ENCODE assay signal across 12 mouse cellular contexts in genomic region chr7:63901346-63901745, GRCm38 (mm10). TPM values are rescaled to one million over a fixed set of nuclear protein-coding genes. Genes with fewer than 3 reads are reported as not detected.
DNase-seq lines count a peak whose midpoint lies in the region; ATAC-seq and TF ChIP-seq lines count a peak whose summit lies in the region.
"Had no signal": no experiment of that assay in that cellular context is flagged by ENCODE, and none has a peak within 500 bp of the region (broad histone marks: within the 10 kb centered on the region; RNA-seq: fewer than 3 reads in every experiment).

No protein-coding gene starts in this region.

- peak; percentile 41; the same call in 1 of the 2 replicates for ATAC-seq in forebrain, postnatal 0 days
- no peak for ATAC-seq in intestine, embryonic 15.5 days

- no peak overlapping the region for H3K4me2 ChIP-seq in forebrain, postnatal 0 days (ENCODE audit: low read depth)
- no peak overlapping the region for H3K4me2 ChIP-seq in intestine, embryonic 15.5 days (replicated peaks)
- H3K4me2 ChIP-seq: kidney, embryonic 15.5 days; limb, embryonic 12.5 days had no signal

- intact Hi-C loops in left cerebral cortex, adult 2 months (cut with DNase I): no loop called here

- peaks cover 78% of the 10 kb centered on the region for H3K4me1 ChIP-seq in E14TG2a.4 (replicated peaks; ENCODE audit: low read depth, low read length)
- H3K4me1 ChIP-seq in forebrain, postnatal 0 days (ENCODE audit: insufficient read depth): peaks cover 11% of the 10 kb centered on the region
- peaks cover 28% of the 10 kb centered on the region for H3K4me1 ChIP-seq in intestine, embryonic 15.5 days (replicated peaks)

- WGBS in forebrain, postnatal 0 days: 37% methylated on average over 11 of the region's 11 CpGs
- WGBS in intestine, embryonic 15.5 days: 75% methylated on average over 11 of the region's 11 CpGs

- no peaks in the 10 kb centered on the region for H3K9me3 ChIP-seq in E14TG2a.4 (ENCODE audit: low read length)
- no peaks in the 10 kb centered on the region for H3K9me3 ChIP-seq in forebrain, postnatal 0 days (ENCODE audit: low read length)
- no peaks in the 10 kb centered on the region for H3K9me3 ChIP-seq in intestine, embryonic 15.5 days
- H3K9me3 ChIP-seq: kidney, embryonic 15.5 days; limb, embryonic 12.5 days had no signal

- no peak overlapping the region for H3K9ac ChIP-seq in forebrain, postnatal 0 days
- no peak overlapping the region for H3K9ac ChIP-seq in intestine, embryonic 15.5 days
- H3K9ac ChIP-seq: kidney, embryonic 15.5 days; limb, embryonic 12.5 days had no signal

- no peak overlapping the region for H3K4me3 ChIP-seq in left cerebral cortex, adult 2 months
- peak overlapping the region; percentile 17; the same call in 1 of the 2 replicates for H3K4me3 ChIP-seq in E14TG2a.4 (replicated peaks; ENCODE audit: low read length)
- no peak overlapping the region for H3K4me3 ChIP-seq in forebrain, postnatal 0 days (ENCODE audit: low read depth, low read length)
- no peak overlapping the region for H3K4me3 ChIP-seq in intestine, embryonic 15.5 days (replicated peaks)
- H3K4me3 ChIP-seq: kidney, embryonic 15.5 days; limb, embryonic 12.5 days had no signal

- H3K27ac ChIP-seq in left cerebral cortex, adult 2 months: peak overlapping the region; percentile 81
- H3K27ac ChIP-seq in forebrain, postnatal 0 days (ENCODE audit: low read depth, low read length): no peak overlapping the region
- H3K27ac ChIP-seq in intestine, embryonic 15.5 days: no peak overlapping the region
- H3K27ac ChIP-seq: kidney, embryonic 15.5 days; limb, embryonic 12.5 days had no signal

- DNase-seq in cerebellum, postnatal 25 days: peak; percentile 66 to 71
- no peak for DNase-seq in cerebellum, adult 11 months
- DNase-seq in left cerebral cortex, adult 2 months (ENCODE audit: extremely low spot score in 1 of 2, low spot score in 2 of 2): no peak
- no peak for DNase-seq in left cerebral cortex, adult 8-10 months (ENCODE audit: low spot score in 2 of 2)
- peak; percentile 42 for DNase-seq in forebrain, postnatal 0 days
- no peak for DNase-seq in lung, postnatal 36 days
- DNase-seq: heart, postnatal 14 days had no signal

- TF ChIP-seq CTCF in left cerebral cortex, adult 2 months (IDR thresholded peaks at IDR 0.05): no peak
- TF ChIP-seq CTCF in E14TG2a.4 (conservative IDR thresholded peaks at IDR 0.05; ENCODE audit: low read length): no peak
- no peak for TF ChIP-seq CTCF in forebrain, postnatal 0 days (IDR thresholded peaks at IDR 0.05; ENCODE audit: low read depth)

- no peaks in the 10 kb centered on the region; the same call in 1 of the 2 replicates for H3K36me3 ChIP-seq in E14TG2a.4 (ENCODE audit: insufficient read depth, low read length)
- H3K36me3 ChIP-seq in forebrain, postnatal 0 days (ENCODE audit: insufficient read depth): no peaks in the 10 kb centered on the region
- H3K36me3 ChIP-seq in intestine, embryonic 15.5 days: no peaks in the 10 kb centered on the region
- H3K36me3 ChIP-seq: kidney, embryonic 15.5 days; limb, embryonic 12.5 days had no signal

- H3K27me3 ChIP-seq in E14TG2a.4 (ENCODE audit: insufficient read depth, low read length): no peaks in the 10 kb centered on the region
- H3K27me3 ChIP-seq in forebrain, postnatal 0 days (ENCODE audit: insufficient read depth, low read length): no peaks in the 10 kb centered on the region
- H3K27me3 ChIP-seq in intestine, embryonic 15.5 days (replicated peaks): no peaks in the 10 kb centered on the region
- H3K27me3 ChIP-seq: kidney, embryonic 15.5 days had no signal

RNA-seq across cellular contexts. Expression of gene E030018B13Rik, which starts 15.3 kb away (rescaled TPM):
- total RNA-seq in left cerebral cortex, adult 2 months (2021): not detected
- total RNA-seq in left cerebral cortex, adult 8-10 months (2022): not detected
- not detected in 2 replicates for total RNA-seq in forebrain, postnatal 0 days (2014; rRNA removed)
- not detected in 2 replicates for polyA plus RNA-seq in forebrain, postnatal 0 days (2015; fragmentation: Nextera tagmentation; extraction: Ambion mirVana)
- polyA plus RNA-seq in intestine, embryonic 15.5 days (2015; fragmentation: Nextera tagmentation; extraction: Ambion mirVana): not detected in 2 replicates
- total RNA-seq: heart, postnatal 14 days had no signal
- polyA plus RNA-seq: kidney, embryonic 15.5 days; limb, embryonic 12.5 days; stomach, embryonic 16.5 days had no signal

RNA-seq across cellular contexts. Expression of gene Klf13, which starts 37.4 kb away (rescaled TPM):
- total RNA-seq in left cerebral cortex, adult 2 months (2021): 100 to 1,000 TPM; 179 to 199 TPM
- total RNA-seq in left cerebral cortex, adult 8-10 months (2022): 100 to 1,000 TPM; 138 to 154 (median 144) TPM
- total RNA-seq in forebrain, postnatal 0 days (2014; rRNA removed): 25.5 and 32.0 TPM in 2 replicates
- 24.8 and 32.0 TPM in 2 replicates for polyA plus RNA-seq in forebrain, postnatal 0 days (2015; fragmentation: Nextera tagmentation; extraction: Ambion mirVana)
- 25.9 and 26.7 TPM in 2 replicates for polyA plus RNA-seq in intestine, embryonic 15.5 days (2015; fragmentation: Nextera tagmentation; extraction: Ambion mirVana)

Comparison
In these comparisons a context has a peak if more than half of its experiments do, and no peak if none do; other contexts are left out.
1. DNase-seq: peak in cerebellum, postnatal 25 days (2 of 2) and forebrain, postnatal 0 days (single experiment); none in cerebellum, adult 11 months (single experiment), left cerebral cortex, adult 2 months (0 of 2), left cerebral cortex, adult 8-10 months (0 of 2) and lung, postnatal 36 days (single experiment).